Mouse (Mus musculus) CH12.LX (cell line): ENCODE measurements around the gene 1700013G24Rik. TPM values are rescaled to one million over a fixed set of nuclear protein-coding genes. Genes with fewer than 3 reads are reported as not detected.

Experiments
- DNase-seq: peaks from one replicate; pipeline ENCODE4 v3.0.0-alpha.2; 2013; ENCODE audit errors: extremely low read depth
- H3K27ac ChIP-seq: 2 replicates; pipeline ENCODE4 v1.5.1; 2012; ENCODE audit warnings: low read depth, mild to moderate bottlenecking, control low read depth, moderate library complexity; ENCODE audit not compliant: insufficient read depth
- H3K27me3 ChIP-seq: replicated peaks from 2 replicates; pipeline ENCODE3; 2012; ENCODE audit warnings: inconsistent platforms
- H3K36me3 ChIP-seq, 2 experiments: replicated peaks in 1 of 2; 2 replicates each; pipeline versions ENCODE3 to v1.6.1; 2012; ENCODE audit warnings: inconsistent platforms in 1 of 2, low read length in 1 of 2, mild to moderate bottlenecking in 1 of 2, mixed read lengths in 1 of 2, moderate library complexity in 1 of 2; ENCODE audit not compliant: control insufficient read depth in 1 of 2, insufficient read depth in 1 of 2
- H3K4me1 ChIP-seq, 2 experiments: 2 replicates each; pipeline ENCODE4 v1.6.1; 2012; ENCODE audit warnings: inconsistent platforms in 1 of 2, moderate library complexity in 1 of 2; ENCODE audit not compliant: insufficient read depth in 2 of 2, control insufficient read depth in 1 of 2
- H3K4me2 ChIP-seq: 2 replicates; pipeline ENCODE4 v1.6.1; 2012; ENCODE audit warnings: low read depth, mild to moderate bottlenecking, control low read depth; ENCODE audit not compliant: poor library complexity, insufficient read depth, severe bottlenecking
- H3K4me3 ChIP-seq, 3 experiments: fragments of 150-350 bp in 1 of 3; sonication (generic) in 1 of 3; replicated peaks in 1 of 3; 2 replicates each; pipeline versions ENCODE3 to v1.5.1; 2011 to 2012; ENCODE audit warnings: low read depth in 2 of 3, low read length in 2 of 3, mild to moderate bottlenecking in 2 of 3, moderate library complexity in 2 of 3, control low read depth in 1 of 3, improper control_type of control experiment in 1 of 3, inconsistent platforms in 1 of 3, mixed read lengths in 1 of 3; ENCODE audit not compliant: poor library complexity in 1 of 3
- H3K79me2 ChIP-seq: replicated peaks from 2 replicates; pipeline ENCODE4 v1.6.1; 2012; ENCODE audit warnings: mild to moderate bottlenecking, moderate library complexity; ENCODE audit not compliant: control insufficient read depth, poor library complexity, insufficient read depth, severe bottlenecking; ENCODE audit errors: extremely low read depth
- H3K9ac ChIP-seq: 2 replicates; pipeline ENCODE4 v1.6.1; 2012; ENCODE audit warnings: low read depth, mild to moderate bottlenecking, control low read depth, moderate library complexity; ENCODE audit not compliant: insufficient read depth
- H3K9me3 ChIP-seq: replicated peaks from 2 replicates; pipeline ENCODE3; 2012; ENCODE audit warnings: low read length, inconsistent platforms, mixed read lengths
- BHLHE40 ChIP-seq: IDR thresholded peaks from 2 replicates; pipeline ENCODE4 v1.6.1; 2011; ENCODE audit warnings: mild to moderate bottlenecking, low read depth, low read length, improper control_type of control experiment
- CTCF ChIP-seq, 2 experiments: IDR thresholded peaks in 1 of 2; conservative IDR thresholded peaks in 1 of 2; 2 replicates each; pipeline ENCODE4 v1.5.1; 2011 to 2012; ENCODE audit warnings: low read depth in 2 of 2, low read length in 2 of 2, improper control_type of control experiment in 1 of 2, inconsistent platforms in 1 of 2, mild to moderate bottlenecking in 1 of 2, moderate library complexity in 1 of 2
- IRF4 ChIP-seq: IDR thresholded peaks from 2 replicates; pipeline ENCODE4 v1.6.1; 2014; ENCODE audit warnings: low read depth, mild to moderate bottlenecking, inconsistent platforms, low read length, improper control_type of control experiment
- JUN ChIP-seq: IDR thresholded peaks from 2 replicates; pipeline ENCODE4 v1.6.1; 2011; ENCODE audit warnings: low read depth, mild to moderate bottlenecking, low read length, improper control_type of control experiment, moderate library complexity; ENCODE audit not compliant: insufficient read depth
- JUND ChIP-seq: conservative IDR thresholded peaks from 2 replicates; pipeline ENCODE4 v1.6.1; 2011; ENCODE audit warnings: low read depth, low read length, improper control_type of control experiment
- MAX ChIP-seq: IDR thresholded peaks from 2 replicates; pipeline ENCODE4 v1.6.1; 2011; ENCODE audit warnings: low read length, improper control_type of control experiment
- MAZ ChIP-seq: IDR thresholded peaks from 2 replicates; pipeline ENCODE4 v1.6.1; 2012; ENCODE audit warnings: low read depth, mild to moderate bottlenecking, inconsistent platforms, low read length, improper control_type of control experiment, moderate library complexity
- MYC ChIP-seq: IDR thresholded peaks from 2 replicates; pipeline ENCODE4 v1.6.1; 2011; ENCODE audit warnings: low read depth, mild to moderate bottlenecking, improper control_type of control experiment, low read length
- NRF1 ChIP-seq: IDR thresholded peaks from 2 replicates; pipeline ENCODE4 v1.6.1; 2014; ENCODE audit warnings: low read depth, mild to moderate bottlenecking, inconsistent platforms, low read length, improper control_type of control experiment, moderate library complexity
- RAD21 ChIP-seq: IDR thresholded peaks from 2 replicates; pipeline ENCODE4 v1.6.1; 2011; ENCODE audit warnings: low read depth, mild to moderate bottlenecking, low read length, improper control_type of control experiment, moderate library complexity
- SMC3 ChIP-seq: IDR thresholded peaks from 2 replicates; pipeline ENCODE4 v1.6.1; 2011; ENCODE audit warnings: low read depth, low read length, improper control_type of control experiment
- TCF12 ChIP-seq: IDR thresholded peaks from 2 replicates; pipeline ENCODE4 v1.6.1; 2014; ENCODE audit warnings: low read depth, mild to moderate bottlenecking, inconsistent platforms, low read length, improper control_type of control experiment
- ZC3H11A ChIP-seq: IDR thresholded peaks from 2 replicates; pipeline ENCODE4 v1.6.1; 2012; ENCODE audit warnings: low read depth, mild to moderate bottlenecking, inconsistent platforms, low read length, improper control_type of control experiment
- ZKSCAN1 ChIP-seq: IDR thresholded peaks from 2 replicates; pipeline ENCODE4 v1.6.1; 2012; ENCODE audit warnings: low read depth, inconsistent platforms, low read length, improper control_type of control experiment, borderline replicate concordance
- ZNF384 ChIP-seq: IDR thresholded peaks from 2 replicates; pipeline ENCODE4 v1.6.1; 2012; ENCODE audit warnings: low read depth, low read length, improper control_type of control experiment, inconsistent platforms
- dilution Hi-C: fragments of 300-500 bp; cut with MboI; formaldehyde crosslinking; loops from 2 replicates; pipeline ENCODE4 v1.14.3; 2020; ENCODE audit warnings: low sequenced_read_pairs; ENCODE audit not compliant: extremely low pct_unique_long_range_greater_than_20kb, extremely low pct_ligation_motif_present
- in situ Hi-C: fragments of 300-500 bp; cut with MboI; formaldehyde crosslinking; loops from 3 replicates; pipeline ENCODE4 v1.14.3; 2019; ENCODE audit warnings: low sequenced_read_pairs, low pct_ligation_motif_present, low pct_unique_long_range_greater_than_20kb, mixed read lengths
- polyA plus RNA-seq: library from polyadenylated mRNA; unstranded; fragments of >175 nt; gene quantifications from 2 replicates; pipeline ENCODE4 v1.2.1, GENCODE M21; 2012; ENCODE audit warnings: low read depth; ENCODE audit not compliant: insufficient read length
- total RNA-seq, 2 experiments: library from RNA; depleted of rRNA; stranded (reverse); fragments of 300-350 nt in 1 of 2; fragments of >200 nt in 1 of 2; gene quantifications; 2 replicates each; pipeline ENCODE4 v1.2.3; 2012 to 2014

Gene 1700013G24Rik
- total and polyA plus RNA-seq, 3 experiments, result not detected

DNA sequence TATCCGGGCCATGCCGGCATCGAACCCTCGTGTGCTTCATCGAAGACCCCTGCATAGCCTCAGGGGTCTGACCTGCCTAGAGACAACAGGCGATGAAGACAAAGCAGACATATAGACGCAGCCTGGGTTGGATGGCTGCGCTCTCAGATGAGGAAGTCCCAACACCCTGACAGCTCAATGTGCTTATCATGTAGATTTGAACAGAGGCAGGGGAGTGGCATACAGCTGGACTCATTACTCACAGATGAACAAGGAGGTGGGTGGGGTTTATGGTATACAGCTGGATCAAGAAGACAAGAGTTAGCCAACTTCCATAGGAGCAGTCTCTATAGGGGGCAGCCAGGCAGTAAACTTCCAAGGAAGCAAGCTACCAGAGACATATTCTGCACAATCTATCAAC, 14.2 kb upstream of the 1700013G24Rik start:
- H3K27me3 ChIP-seq, result peaks cover 2% of the 10 kb centered on the region
- dilution Hi-C loops, result no loop called here
- H3K9ac ChIP-seq, result no peak overlapping the region
- no peak overlapping the region for H3K4me2 ChIP-seq
- DNase-seq, result no peak
- TF ChIP-seq MAX (no peak), ZKSCAN1 (no peak), ZNF384 (no peak), TCF12 (no peak)
- TF ChIP-seq, all 38 proteins: peak for 0
- Histone ChIP-seq H3K27ac (no peak overlapping the region), H3K79me2 (no peaks in the 10 kb centered on the region), H3K9me3 (no peaks in the 10 kb centered on the region), H3K36me3 (no peaks in the 10 kb centered on the region), H3K4me3 (no peak overlapping the region), H3K4me1 (no peaks in the 10 kb centered on the region)
- in situ Hi-C loops, result loop anchor here (25.0 kb wide), 1 partner anchor 352 kb away; no protein-coding TSS in a partner anchor

DNA sequence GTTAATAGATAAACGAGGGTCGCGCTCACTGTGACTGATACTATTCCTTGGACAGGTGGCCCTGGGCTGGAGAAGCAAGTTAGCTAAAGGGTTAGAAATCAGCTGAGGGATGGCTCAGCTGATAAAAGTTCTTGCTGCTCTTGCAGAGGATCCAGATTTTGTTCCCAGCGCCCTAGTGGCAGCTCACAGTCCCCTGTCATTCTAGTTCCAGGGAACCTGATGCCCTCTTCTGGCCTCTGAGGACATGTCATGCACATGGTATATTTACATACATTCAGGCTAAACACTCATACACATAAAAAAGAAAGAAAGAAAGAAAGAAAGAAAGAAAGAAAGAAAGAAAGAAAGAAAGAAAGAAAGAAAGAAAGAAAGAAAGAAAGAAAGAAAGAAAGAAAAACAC, 11.8 kb upstream of the 1700013G24Rik start:
- dilution Hi-C loops, result no loop called here
- in situ Hi-C loops, result loop anchor here (25.0 kb wide), 1 partner anchor 354 kb away; no protein-coding TSS in a partner anchor
- no peak for DNase-seq
- Histone ChIP-seq H3K27ac (no peak overlapping the region), H3K9me3 (no peaks in the 10 kb centered on the region), H3K27me3 (peaks cover 2% of the 10 kb centered on the region), H3K36me3 (no peaks in the 10 kb centered on the region), H3K9ac (no peak overlapping the region), H3K4me2 (no peak overlapping the region), H3K4me3 (no peak overlapping the region), H3K4me1 (peaks cover 3 to 18% of the 10 kb centered on the region in 2 experiments; a peak in 2 of 4 replicates), H3K79me2 (no peaks in the 10 kb centered on the region)
- no peak for TF ChIP-seq MAZ
- peak in 1 of 2 experiments; percentile 42; a peak in 2 of 4 replicates for TF ChIP-seq CTCF (conservative IDR thresholded peaks at IDR 0.05 in 1 of 2, IDR thresholded peaks at IDR 0.05 in 1 of 2; ENCODE audit: low read depth in 2 of 2, low read length in 2 of 2)
- TF ChIP-seq JUN, result no peak
- TF ChIP-seq SMC3, result peak; percentile 12; the same call in 1 of the 2 replicates

GRCm38 (mm10) chr4:137443625-137444024, 9.5 kb upstream of the 1700013G24Rik start:
- H3K27ac ChIP-seq, result no peak overlapping the region
- H3K79me2 ChIP-seq, result no peaks in the 10 kb centered on the region
- no peaks in the 10 kb centered on the region for H3K27me3 ChIP-seq
- H3K4me1 ChIP-seq, result peaks cover 13 to 32% of the 10 kb centered on the region in 2 experiments
- H3K4me3 ChIP-seq, result no peak overlapping the region
- in situ Hi-C loops (loop anchor here (25.0 kb wide), 1 partner anchor 356 kb away; no protein-coding TSS in a partner anchor), dilution Hi-C loops (no loop called here)
- H3K4me2 ChIP-seq, result no peak overlapping the region
- no peaks in the 10 kb centered on the region for H3K36me3 ChIP-seq
- DNase-seq, result peak; percentile 50
- H3K9me3 ChIP-seq, result no peaks in the 10 kb centered on the region
- H3K9ac ChIP-seq, result no peak overlapping the region
- TF ChIP-seq BHLHE40 (no peak), NRF1 (no peak), JUND (no peak), RAD21 (peak; percentile 92), ZNF384 (no peak), IRF4 (no peak), CTCF (conservative IDR thresholded peaks at IDR 0.05 in 1 of 2, IDR thresholded peaks at IDR 0.05 in 1 of 2; ENCODE audit: low read depth in 2 of 2, low read length in 2 of 2) (peak; percentile 89 to 92), ZC3H11A (peak; percentile 83), SMC3 (peak; percentile 91), MYC (no peak)
